Mouse (Mus musculus) heart, adult 18-20 months (tissue): Measurements from ENCODE around the gene Acbd3. TPM values are rescaled to one million over a fixed set of nuclear protein-coding genes. Genes with fewer than 3 reads are reported as not detected.

Source experiments
- DNase-seq, 2 experiments: peaks; one replicate each; pipeline ENCODE4 v3.0.0; 2021 to 2022; ENCODE audit warnings: mixed read lengths in 1 of 2
- total RNA-seq, 2 experiments: library from RNA; stranded (reverse); gene quantifications; 2 replicates each; pipeline ENCODE4 v1.2.3; 2021

The Acbd3 gene
- total RNA-seq, 2 experiments from 2014 or later: 23.3 to 24.8 TPM

- DNase-seq: no peak
These were observed 57.7 kb downstream of the Acbd3 start for GRCm38 (mm10) chr1:180783580-180783928.

- DNase-seq: no peak
These were observed 66.1 kb downstream of the Acbd3 start for GRCm38 (mm10) chr1:180791821-180792480.

- no peak for DNase-seq
These were observed 67.0 kb downstream of the Acbd3 start for GRCm38 (mm10) chr1:180792814-180793213.

- DNase-seq: no peak
These were observed 67.7 kb downstream of the Acbd3 start for GRCm38 (mm10) chr1:180793445-180794117.

- no peak for DNase-seq
These were observed 68.3 kb downstream of the Acbd3 start for GRCm38 (mm10) chr1:180794170-180794569.

GRCm38 (mm10) chr1:180798660-180799059 is 72.8 kb downstream of the Acbd3 start:
- no peak for DNase-seq

GRCm38 (mm10) chr1:180799253-180799652 is 73.4 kb downstream of the Acbd3 start:
- no peak for DNase-seq

GRCm38 (mm10) chr1:180800022-180800421 is 74.2 kb downstream of the Acbd3 start:
- DNase-seq: no peak

- DNase-seq: no peak
These were observed 75.0 kb downstream of the Acbd3 start for GRCm38 (mm10) chr1:180800814-180801213.

GRCm38 (mm10) chr1:180801466-180801994 is 75.7 kb downstream of the Acbd3 start:
- DNase-seq: no peak

Other genes starting within 250 kb of the Acbd3 start
- 1 to 10 TPM; 2.6 to 3.1 TPM for gene Stum, start 242.5 kb upstream of the Acbd3 start, total RNA-seq
- gene Parp1, start 157.1 kb upstream of the Acbd3 start, total RNA-seq: 10 to 100 TPM; 61.7 to 63.5 TPM
- 1 to 10 TPM; 2.0 to 2.1 TPM for gene Lin9, start 84.9 kb upstream of the Acbd3 start, total RNA-seq
- not detected for gene Mixl1, start 29.0 kb upstream of the Acbd3 start, total RNA-seq
- 100 to 1,000 TPM; 363 to 405 TPM for gene H3f3a, start 87.9 kb downstream of the Acbd3 start, total RNA-seq
- gene Sde2, start 125.1 kb downstream of the Acbd3 start, total RNA-seq: 10 to 100 TPM; 10.1 to 11.4 TPM
- gene Lefty2, start 167.1 kb downstream of the Acbd3 start, total RNA-seq: not detected
- 10 to 100 TPM; 12.2 to 12.4 TPM for gene Pycr2, start 178.2 kb downstream of the Acbd3 start, total RNA-seq
- gene Lefty1, start 209.0 kb downstream of the Acbd3 start, total RNA-seq: under 1 TPM; 0.28 to 0.84 TPM
- 10 to 100 TPM; 15.0 to 15.9 TPM for gene Tmem63a, start 216.3 kb downstream of the Acbd3 start, total RNA-seq